Mouse (Mus musculus): ENCODE results near the gene Gm21954.

DNA sequence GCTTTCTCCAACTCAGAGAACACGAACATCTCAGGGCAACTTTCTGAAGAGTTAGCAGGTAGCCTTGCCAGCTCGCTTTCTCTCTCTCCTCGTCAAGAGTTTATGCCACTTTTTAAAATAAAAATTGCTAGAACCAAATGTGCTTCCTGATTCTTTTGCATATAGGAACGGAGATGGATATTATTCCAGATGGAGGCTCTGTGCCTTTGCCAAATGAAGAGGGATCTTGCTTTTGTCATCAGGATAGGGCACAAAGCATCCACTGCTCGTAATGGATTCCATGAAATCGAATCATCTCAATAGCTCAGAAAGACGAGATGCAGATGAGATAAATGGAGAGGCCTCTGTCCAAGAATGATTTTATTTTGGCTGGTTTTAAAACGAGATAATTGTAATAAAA lies 28.7 kb downstream of the Gm21954 start:
- no peak for TF ChIP-seq CTCF (conservative IDR thresholded peaks at IDR 0.05; ENCODE audit: insufficient read depth, insufficient read length, low read depth, low read length)
- no peak for TF ChIP-seq POLR2A (IDR thresholded peaks at IDR 0.05; ENCODE audit: low read depth, low read length)
